Mouse (Mus musculus) lung, embryonic 14.5 days (tissue): ENCODE results near the gene Amer2. TPM values are rescaled to one million over a fixed set of nuclear protein-coding genes. Genes with fewer than 3 reads are reported as not detected.
A peak's percentile ranks its signal among the peaks of the same experiment; 100 is the strongest.

Source experiments
- ATAC-seq: fragments of 200-750 bp; cut with Nextera tagmentation; 2 replicates; pipeline ENCODE4 v1.8.0; 2017; ENCODE audit warnings: mild to moderate bottlenecking, moderate TSS enrichment, moderate library complexity; ENCODE audit not compliant: insufficient read depth
- DNase-seq: peaks from one replicate; pipeline ENCODE4 v3.0.0-alpha.2; 2015
- H3K27ac ChIP-seq: fragments of 300-500 bp; sonication (generic); 2 replicates; pipeline ENCODE4 v1.5.1; 2014; ENCODE audit warnings: low read depth, mild to moderate bottlenecking, moderate library complexity
- H3K27me3 ChIP-seq: fragments of 300-500 bp; sonication (generic); 2 replicates; pipeline ENCODE4 v1.6.1; 2014; ENCODE audit warnings: low read length, control low read depth; ENCODE audit not compliant: insufficient read depth
- H3K36me3 ChIP-seq: fragments of 300-500 bp; sonication (generic); 2 replicates; pipeline ENCODE4 v1.6.1; 2014; ENCODE audit warnings: control low read depth; ENCODE audit not compliant: insufficient read depth
- H3K4me1 ChIP-seq: fragments of 300-500 bp; sonication (generic); 2 replicates; pipeline ENCODE4 v1.6.1; 2014; ENCODE audit warnings: antibody characterized with exemption, control low read depth; ENCODE audit not compliant: insufficient read depth
- H3K4me2 ChIP-seq: fragments of 300-500 bp; sonication (generic); 2 replicates; pipeline ENCODE4 v1.6.1; 2014; ENCODE audit warnings: mild to moderate bottlenecking
- H3K4me3 ChIP-seq: fragments of 300-500 bp; sonication (generic); 2 replicates; pipeline ENCODE4 v1.5.1; 2014; ENCODE audit warnings: low read depth, low read length
- H3K9ac ChIP-seq: fragments of 300-500 bp; sonication (generic); 2 replicates; pipeline ENCODE4 v1.6.1; 2014
- H3K9me3 ChIP-seq: fragments of 300-500 bp; sonication (generic); 2 replicates; pipeline ENCODE4 v1.6.1; 2016; ENCODE audit warnings: low read depth, low read length, control low read depth
- CTCF ChIP-seq: IDR thresholded peaks from 2 replicates; pipeline ENCODE4 v1.5.1; 2016; ENCODE audit warnings: antibody characterized with exemption, low read depth
- WGBS: fragments of 180-500 bp; shearing (Covaris S2); extraction: QIAGEN DNeasy Blood & Tissue Kit; methylation state at CpG from one replicate; pipeline ENCODE4 v1.1.7; 2014; 5-methylcytosine and 5-hydroxymethylcytosine counted together
- polyA plus RNA-seq: library from polyadenylated mRNA; unstranded; fragments of >200 nt; fragmentation: Nextera tagmentation; extraction: Ambion mirVana; gene quantifications from 2 replicates; pipeline ENCODE4 v1.2.1, GENCODE M21; 2014

The Amer2 gene
- polyA plus RNA-seq, 1 experiment from 2014 or later, result 2.0 TPM

DNA sequence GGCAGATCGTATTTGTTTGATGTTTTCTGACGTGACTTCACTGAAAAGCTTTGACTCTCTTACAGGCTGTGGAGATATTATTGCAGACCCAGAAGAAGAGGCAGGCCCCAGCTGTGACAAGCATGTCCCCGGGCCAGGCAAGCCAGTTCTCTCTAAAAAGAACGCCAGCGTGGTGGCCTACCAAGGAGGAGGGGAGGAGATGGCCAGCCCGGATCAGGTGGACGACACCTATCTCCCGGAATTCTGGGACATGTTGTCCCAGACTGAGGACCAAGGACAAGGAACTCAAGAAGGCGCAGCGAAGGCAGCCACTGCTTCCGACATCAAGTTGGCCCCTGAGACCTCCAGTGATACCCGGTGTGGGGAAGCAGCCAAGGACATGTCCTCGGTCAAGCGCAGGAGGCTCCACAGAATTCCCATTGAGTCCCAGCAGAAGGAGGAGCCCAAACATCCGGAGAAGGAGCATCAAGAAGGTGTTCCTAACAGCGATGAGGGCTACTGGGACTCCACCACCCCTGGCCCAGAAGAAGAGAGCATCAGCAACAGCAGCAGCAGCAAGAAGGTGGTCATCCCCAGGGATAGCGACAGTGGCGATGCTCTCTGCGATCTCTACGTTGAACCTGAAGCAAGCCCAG is 6.4 kb downstream of the Amer2 start:
- DNase-seq (peak; percentile 6), ATAC-seq (peak; percentile 15; the same call in 1 of the 2 replicates)
- Histone ChIP-seq H3K27ac (no peak overlapping the region), H3K36me3 (no peaks in the 10 kb centered on the region), H3K9me3 (no peaks in the 10 kb centered on the region), H3K9ac (peak overlapping the region; percentile 57), H3K4me1 (no peaks in the 10 kb centered on the region; the same call in 1 of the 2 replicates), H3K4me2 (peak overlapping the region; percentile 91), H3K4me3 (peak overlapping the region; percentile 59), H3K27me3 (peaks cover 30% of the 10 kb centered on the region)
- TF ChIP-seq CTCF, result no peak
- 52% methylated on average over 20 of the region's 20 CpGs for WGBS

DNA sequence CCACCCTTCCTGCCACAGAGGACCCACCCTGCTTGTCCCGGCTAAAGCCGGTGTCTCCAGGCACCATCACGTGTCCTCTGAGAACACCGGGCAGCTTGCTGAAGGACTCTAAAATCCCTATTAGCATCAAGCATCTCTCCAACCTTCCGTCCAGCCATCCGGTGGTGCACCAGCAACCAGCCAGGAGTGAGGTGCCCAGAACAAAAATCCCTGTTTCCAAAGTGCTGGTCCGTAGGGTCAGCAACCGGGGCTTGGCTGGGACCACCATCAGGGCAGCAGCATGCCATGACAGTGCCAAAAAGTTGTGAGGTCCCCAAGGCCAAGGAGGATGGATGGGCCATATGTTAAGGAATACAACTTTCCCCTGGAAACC is 6.9 kb downstream of the Amer2 start:
- Histone ChIP-seq H3K4me2 (no peak overlapping the region), H3K27me3 (peaks cover 30% of the 10 kb centered on the region), H3K9me3 (no peaks in the 10 kb centered on the region), H3K4me3 (no peak overlapping the region), H3K9ac (no peak overlapping the region), H3K4me1 (no peaks in the 10 kb centered on the region; the same call in 1 of the 2 replicates), H3K36me3 (no peaks in the 10 kb centered on the region), H3K27ac (no peak overlapping the region)
- ATAC-seq, result no peak
- 93% methylated on average over 8 of the region's 8 CpGs for WGBS
- no peak for DNase-seq
- no peak for TF ChIP-seq CTCF

DNA sequence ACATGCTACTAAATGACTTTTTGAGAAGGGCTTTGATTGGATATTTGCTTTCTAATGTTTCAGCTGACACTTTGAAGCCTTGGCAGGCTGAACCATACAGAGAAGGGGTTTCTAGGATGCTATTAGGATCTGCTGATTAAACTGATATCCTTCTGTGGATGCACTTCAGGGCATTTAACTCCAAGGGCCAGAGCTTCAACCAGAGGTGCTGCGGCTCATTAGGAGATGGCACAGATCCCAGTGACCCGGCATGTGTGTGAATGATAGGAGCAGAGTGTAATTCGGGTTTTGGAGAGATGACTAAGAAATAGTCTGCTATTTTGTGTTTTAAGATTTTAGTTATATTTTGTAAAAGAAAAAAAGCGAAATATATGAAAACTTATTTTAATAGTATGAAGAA is 8.6 kb downstream of the Amer2 start:
- H3K27ac ChIP-seq, result no peak overlapping the region

DNA sequence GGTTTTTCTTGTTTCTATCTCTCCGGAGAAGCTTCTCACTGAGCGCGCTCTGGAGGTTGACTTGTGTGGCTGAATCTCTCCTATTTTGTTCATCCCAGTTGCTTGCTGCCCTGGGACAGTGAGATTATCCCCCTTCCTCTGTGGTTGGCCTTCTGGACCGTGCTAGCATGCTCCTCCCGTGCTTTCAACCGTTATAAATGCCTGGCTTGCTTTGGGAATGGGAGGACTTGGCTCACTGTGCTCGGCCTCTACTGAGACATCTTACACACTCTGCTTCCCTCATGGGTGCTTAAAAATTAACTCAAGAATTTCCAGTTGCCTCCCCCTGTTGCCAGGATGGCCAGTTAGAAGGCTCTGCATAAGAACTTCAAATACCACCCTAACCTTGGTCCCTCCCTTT is 10.8 kb downstream of the Amer2 start:
- TF ChIP-seq CTCF, result no peak
- peaks cover 15% of the 10 kb centered on the region for H3K27me3 ChIP-seq
- H3K27ac ChIP-seq, result no peak overlapping the region
- H3K4me3 ChIP-seq, result no peak overlapping the region
- no peak overlapping the region for H3K4me2 ChIP-seq
- DNase-seq (no peak), ATAC-seq (no peak)
- no peaks in the 10 kb centered on the region for H3K36me3 ChIP-seq
- H3K4me1 ChIP-seq, result no peaks in the 10 kb centered on the region; the same call in 1 of the 2 replicates
- WGBS, result 81% methylated on average over 7 of the region's 7 CpGs
- H3K9me3 ChIP-seq, result no peaks in the 10 kb centered on the region
- H3K9ac ChIP-seq, result no peak overlapping the region

More for the DNA sequence above, 8.6 kb downstream of the Amer2 start:
- no peaks in the 10 kb centered on the region for H3K36me3 ChIP-seq
- H3K4me1 ChIP-seq, result no peaks in the 10 kb centered on the region; the same call in 1 of the 2 replicates
- no peak overlapping the region for H3K9ac ChIP-seq
- H3K27me3 ChIP-seq, result peaks cover 30% of the 10 kb centered on the region
- 68% methylated on average over 4 of the region's 4 CpGs for WGBS
- TF ChIP-seq CTCF, result no peak
- H3K4me2 ChIP-seq, result no peak overlapping the region
- ATAC-seq (no peak), DNase-seq (no peak)
- no peak overlapping the region for H3K4me3 ChIP-seq
- no peaks in the 10 kb centered on the region for H3K9me3 ChIP-seq

DNA sequence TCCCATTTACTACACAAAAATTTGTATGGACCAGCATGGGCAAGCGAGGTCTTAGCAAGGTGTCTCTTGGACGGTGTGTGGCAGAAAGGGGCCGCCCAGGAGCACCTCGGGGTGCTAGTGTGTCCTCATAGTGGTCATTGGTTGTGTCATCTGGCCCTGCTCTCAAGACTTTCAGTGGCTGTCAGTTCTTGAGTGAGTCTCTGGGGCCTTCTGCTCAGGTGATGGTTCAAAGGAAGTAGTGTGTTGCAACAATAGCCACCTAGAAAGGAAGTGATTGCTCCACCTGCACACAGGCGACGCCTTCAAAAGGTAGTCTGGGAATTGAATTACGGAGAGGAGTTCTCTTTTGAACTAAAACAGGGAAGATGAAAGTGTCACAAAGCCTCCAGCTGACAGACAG is 11.2 kb downstream of the Amer2 start:
- Histone ChIP-seq H3K27me3 (peaks cover 10% of the 10 kb centered on the region), H3K4me3 (no peak overlapping the region), H3K36me3 (no peaks in the 10 kb centered on the region), H3K27ac (no peak overlapping the region), H3K9ac (no peak overlapping the region), H3K9me3 (no peaks in the 10 kb centered on the region), H3K4me2 (no peak overlapping the region), H3K4me1 (no peaks in the 10 kb centered on the region; the same call in 1 of the 2 replicates)
- DNase-seq, result no peak
- WGBS, result 84% methylated on average over 7 of the region's 7 CpGs
- TF ChIP-seq CTCF, result no peak
- ATAC-seq, result no peak

DNA sequence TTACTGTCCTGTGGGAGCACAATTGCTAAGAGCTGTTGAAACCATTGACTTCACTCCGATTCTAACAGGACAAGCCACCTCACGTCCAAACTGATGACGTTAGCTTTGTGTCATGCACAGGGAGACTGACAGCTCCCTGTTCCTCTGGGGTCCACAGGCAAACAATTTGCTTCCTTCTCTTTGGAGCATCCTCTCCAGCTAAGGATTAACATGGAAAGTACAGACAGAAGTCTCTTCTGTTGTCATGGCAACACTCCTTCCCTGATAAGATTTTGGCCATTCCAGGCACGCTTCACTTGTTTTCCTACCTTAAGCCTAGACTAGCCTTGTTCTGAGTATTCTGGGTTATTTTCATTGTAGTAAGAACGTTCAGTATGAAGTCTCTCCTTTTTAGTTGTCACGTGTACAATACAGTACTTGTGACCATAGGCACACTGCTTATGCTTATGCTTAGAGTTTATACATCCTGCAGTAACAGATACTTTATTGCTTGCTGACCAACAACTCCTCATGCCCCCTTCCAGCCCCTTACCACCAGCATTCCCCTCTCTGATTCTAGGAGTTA is 12.1 kb downstream of the Amer2 start:
- Histone ChIP-seq H3K4me3 (no peak overlapping the region), H3K9me3 (no peaks in the 10 kb centered on the region), H3K4me1 (no peaks in the 10 kb centered on the region; the same call in 1 of the 2 replicates), H3K36me3 (no peaks in the 10 kb centered on the region), H3K4me2 (no peak overlapping the region), H3K27ac (no peak overlapping the region), H3K9ac (no peak overlapping the region), H3K27me3 (peaks cover 1% of the 10 kb centered on the region; the same call in 1 of the 2 replicates)
- DNase-seq (no peak), ATAC-seq (no peak)
- TF ChIP-seq CTCF, result no peak
- WGBS, result 40% methylated on average over 6 of the region's 6 CpGs

DNA sequence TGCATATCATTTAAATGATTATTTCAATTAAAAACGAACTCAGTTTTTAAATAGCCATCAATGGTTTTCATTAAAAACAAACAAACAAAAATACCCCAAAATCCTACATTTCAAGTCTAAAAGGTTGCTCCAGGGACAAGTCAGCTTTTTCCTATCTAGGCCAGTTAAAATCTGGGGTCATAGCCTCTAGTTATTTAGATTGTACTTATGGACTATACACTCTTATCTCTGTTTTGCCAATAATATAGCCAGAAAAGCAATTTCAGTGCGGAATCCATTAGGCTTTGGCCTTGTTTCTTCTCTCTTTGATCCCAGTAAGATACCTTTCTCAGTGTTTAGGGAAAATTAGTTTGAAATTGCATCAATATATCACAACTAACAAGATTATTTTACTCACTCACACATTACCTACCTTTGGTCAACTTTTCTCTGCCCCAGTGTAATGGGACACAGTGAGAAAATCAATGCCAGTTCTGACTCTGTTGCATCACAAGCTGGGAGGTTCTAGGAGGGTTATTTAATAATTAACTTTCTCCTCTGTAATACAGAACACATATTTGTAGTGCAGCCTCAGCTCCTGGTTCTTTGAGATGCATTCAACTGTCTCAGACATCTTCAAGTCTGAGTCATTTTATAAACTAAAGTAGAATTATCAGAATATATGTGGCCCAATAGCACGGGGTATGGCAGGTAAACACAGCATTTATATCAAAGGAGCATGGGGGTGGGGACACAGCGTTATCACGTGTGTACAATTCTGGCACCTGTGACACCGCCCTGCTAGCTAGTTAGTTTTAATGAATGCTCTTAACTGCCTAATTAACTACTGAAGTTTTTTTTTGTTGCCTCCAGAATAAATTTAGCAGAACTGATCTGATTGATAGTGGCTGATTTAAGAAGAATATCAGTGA is 13.8 kb downstream of the Amer2 start:
- ATAC-seq, result no peak
- no peaks in the 10 kb centered on the region for H3K27me3 ChIP-seq

More for the DNA sequence above, 13.8 kb downstream of the Amer2 start:
- Histone ChIP-seq H3K36me3 (no peaks in the 10 kb centered on the region), H3K27ac (no peak overlapping the region), H3K4me1 (no peaks in the 10 kb centered on the region; the same call in 1 of the 2 replicates), H3K4me2 (no peak overlapping the region), H3K9me3 (no peaks in the 10 kb centered on the region), H3K9ac (no peak overlapping the region), H3K4me3 (no peak overlapping the region)
- no peak for DNase-seq
- WGBS, result 68% methylated on average over 6 of the region's 6 CpGs
- no peak for TF ChIP-seq CTCF
